Mouse (Mus musculus) embryonic facial prominence, embryonic 13.5 days (tissue): ENCODE measurements around the gene Gorasp1. TPM values are rescaled to one million over a fixed set of nuclear protein-coding genes. Genes with fewer than 3 reads are reported as not detected.

Experiments
- ATAC-seq: fragments of 200-750 bp; cut with Nextera tagmentation; 2 replicates; pipeline ENCODE4 v1.8.0; 2017; ENCODE audit warnings: low read depth; ENCODE audit not compliant: insufficient number of reproducible peaks, insufficient read depth, low FRiP score, low TSS enrichment
- H3K27ac ChIP-seq: fragments of 300-500 bp; sonication (generic); 2 replicates; pipeline ENCODE4 v1.5.1; 2015; ENCODE audit warnings: moderate library complexity, mild to moderate bottlenecking, inconsistent platforms
- H3K27me3 ChIP-seq: fragments of 300-500 bp; sonication (generic); 2 replicates; pipeline ENCODE4 v1.6.1; 2015; ENCODE audit warnings: mild to moderate bottlenecking, inconsistent platforms
- H3K36me3 ChIP-seq: fragments of 300-500 bp; sonication (generic); 2 replicates; pipeline ENCODE4 v1.6.1; 2015; ENCODE audit warnings: mild to moderate bottlenecking, inconsistent platforms
- H3K4me1 ChIP-seq: fragments of 300-500 bp; sonication (generic); 2 replicates; pipeline ENCODE4 v1.6.1; 2015; ENCODE audit warnings: inconsistent platforms
- H3K4me2 ChIP-seq: fragments of 300-500 bp; sonication (generic); 2 replicates; pipeline ENCODE4 v1.6.1; 2015; ENCODE audit warnings: moderate library complexity, mild to moderate bottlenecking, inconsistent platforms
- H3K4me3 ChIP-seq: fragments of 300-500 bp; sonication (generic); 2 replicates; pipeline ENCODE4 v1.5.1; 2015; ENCODE audit warnings: mild to moderate bottlenecking, inconsistent platforms
- H3K9ac ChIP-seq: fragments of 300-500 bp; sonication (generic); 2 replicates; pipeline ENCODE4 v1.6.1; 2015; ENCODE audit warnings: mild to moderate bottlenecking, inconsistent platforms
- H3K9me3 ChIP-seq: fragments of 300-500 bp; sonication (generic); 2 replicates; pipeline ENCODE4 v1.6.1; 2016; ENCODE audit warnings: inconsistent platforms
- WGBS: fragments of 180-500 bp; shearing (Covaris S2); methylation state at CpG from one replicate; pipeline ENCODE4 v1.1.7; 2015; ENCODE audit warnings: mixed read lengths; 5-methylcytosine and 5-hydroxymethylcytosine counted together
- polyA plus RNA-seq: library from polyadenylated mRNA; unstranded; fragments of >200 nt; fragmentation: Nextera tagmentation; extraction: Ambion mirVana; gene quantifications from 2 replicates; pipeline ENCODE4 v1.2.1, GENCODE M21; 2015

The Gorasp1 gene
- polyA plus RNA-seq, 1 experiment from 2014 or later, result 28.0 TPM

DNA sequence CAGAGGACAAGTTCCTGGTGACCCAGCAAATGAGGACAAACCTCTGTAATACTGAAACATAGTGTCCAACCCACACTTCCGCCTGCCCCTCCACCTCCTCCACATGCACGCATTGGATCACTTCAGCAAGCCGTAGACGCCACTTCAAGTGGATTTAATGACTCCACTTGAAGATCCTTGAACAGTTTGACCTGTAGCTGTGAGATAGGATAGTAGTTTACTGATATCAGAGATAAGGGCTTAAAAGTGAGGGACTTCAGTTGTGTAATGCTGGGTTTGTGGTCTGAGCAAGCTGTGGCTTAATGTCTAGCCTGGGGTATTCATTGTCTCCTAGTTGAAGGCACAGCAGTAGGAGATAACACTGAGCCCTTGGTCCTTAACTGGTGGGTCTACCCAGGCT lies 13.9 kb downstream of the Gorasp1 start:
- Histone ChIP-seq H3K9ac (no peak overlapping the region), H3K4me3 (no peak overlapping the region), H3K27me3 (no peaks in the 10 kb centered on the region), H3K27ac (no peak overlapping the region), H3K4me1 (no peaks in the 10 kb centered on the region), H3K4me2 (no peak overlapping the region), H3K36me3 (peaks cover 94% of the 10 kb centered on the region), H3K9me3 (no peaks in the 10 kb centered on the region)
- WGBS, result 92% methylated on average over 4 of the region's 4 CpGs
- ATAC-seq, result no peak

DNA sequence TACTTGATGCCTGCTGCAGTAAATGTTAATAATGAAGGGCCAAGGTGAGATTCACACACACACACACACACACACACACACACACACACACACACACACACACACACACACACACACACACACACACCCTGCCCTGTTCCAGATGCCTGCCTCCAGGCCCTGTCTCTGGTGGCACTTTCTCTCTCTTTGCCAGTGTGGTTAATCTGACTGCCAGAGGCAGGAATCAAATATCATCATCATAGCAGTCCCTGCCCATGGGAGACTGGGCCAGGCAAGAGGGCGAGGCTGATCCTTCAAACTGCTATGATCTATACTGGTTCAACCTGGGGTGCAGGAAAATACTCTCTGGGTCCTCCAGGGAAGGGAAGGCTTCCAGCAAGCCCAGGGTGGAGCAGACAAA lies 17.5 kb downstream of the Gorasp1 start:
- Histone ChIP-seq H3K36me3 (peaks cover 88% of the 10 kb centered on the region), H3K27ac (no peak overlapping the region), H3K4me1 (no peaks in the 10 kb centered on the region), H3K4me2 (no peak overlapping the region), H3K9me3 (no peaks in the 10 kb centered on the region), H3K4me3 (no peak overlapping the region), H3K9ac (no peak overlapping the region), H3K27me3 (no peaks in the 10 kb centered on the region)
- 70% methylated on average over 1 of the region's 1 CpGs for WGBS
- no peak for ATAC-seq

DNA sequence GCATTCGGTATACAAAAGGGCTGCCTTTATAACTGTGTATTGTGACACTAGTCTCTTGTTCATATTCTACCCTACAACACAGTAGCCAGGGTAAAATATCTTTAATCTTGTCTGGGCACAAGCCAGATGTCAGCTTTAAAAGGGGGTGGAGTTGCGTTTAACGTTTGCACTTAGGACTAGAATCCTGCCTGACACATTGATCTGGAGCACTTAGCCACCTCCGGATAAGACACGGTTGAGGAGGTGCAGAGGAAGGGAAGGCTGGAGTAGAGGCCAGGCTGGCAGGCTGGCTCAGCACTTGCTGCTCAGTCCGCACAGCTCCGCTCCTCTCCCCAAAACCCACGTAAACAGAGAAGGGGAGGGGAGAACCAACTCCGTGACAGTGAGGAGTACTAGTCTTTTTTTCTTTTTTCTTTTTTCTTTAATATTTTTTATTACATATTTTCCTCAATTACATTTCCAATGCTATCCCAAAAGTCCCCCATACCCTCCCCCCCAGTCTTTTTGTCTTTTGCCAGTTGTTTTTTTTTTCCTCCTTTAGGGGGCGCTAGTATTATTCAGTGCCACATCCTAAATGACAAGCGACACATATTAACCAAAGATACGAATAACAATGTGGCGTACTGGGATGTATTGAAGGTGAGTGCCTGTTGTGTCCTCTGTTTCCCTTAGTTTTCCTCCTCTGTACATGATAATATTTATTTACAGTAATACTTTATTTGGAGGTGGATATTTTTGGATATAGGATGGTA lies 24.1 kb downstream of the Gorasp1 start:
- Histone ChIP-seq H3K36me3 (peaks cover 89% of the 10 kb centered on the region), H3K9me3 (no peaks in the 10 kb centered on the region), H3K9ac (no peak overlapping the region), H3K27me3 (no peaks in the 10 kb centered on the region), H3K4me2 (no peak overlapping the region), H3K27ac (no peak overlapping the region), H3K4me1 (no peaks in the 10 kb centered on the region), H3K4me3 (no peak overlapping the region)
- ATAC-seq, result no peak
- WGBS, result 79% methylated on average over 13 of the region's 13 CpGs

DNA sequence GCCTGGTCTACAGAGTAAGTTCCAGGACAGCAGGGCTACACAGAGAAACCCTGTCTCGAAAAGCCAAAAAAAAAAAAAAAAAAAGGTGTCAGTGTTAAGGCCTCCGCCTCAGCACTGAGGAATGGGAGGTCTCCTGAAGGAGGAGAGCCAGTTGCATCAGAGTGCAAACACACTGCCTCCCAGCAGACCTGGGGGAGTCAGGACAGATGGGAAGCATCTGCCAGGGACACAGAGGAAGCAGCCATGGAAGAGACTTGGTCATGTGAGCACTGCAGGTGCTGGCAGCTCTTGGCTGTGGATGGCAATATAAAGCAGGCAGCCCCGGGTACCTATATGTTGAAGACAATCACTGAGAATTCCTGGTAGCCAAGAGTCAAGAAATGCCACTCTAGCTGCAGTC lies 27.4 kb downstream of the Gorasp1 start:
- 89% methylated on average over 3 of the region's 3 CpGs for WGBS
- no peak for ATAC-seq
- H3K4me1 ChIP-seq, result no peaks in the 10 kb centered on the region
- H3K4me3 ChIP-seq, result no peak overlapping the region
- H3K9ac ChIP-seq, result no peak overlapping the region
- H3K27ac ChIP-seq, result no peak overlapping the region
- no peaks in the 10 kb centered on the region for H3K27me3 ChIP-seq
- H3K4me2 ChIP-seq, result no peak overlapping the region
- peaks cover 91% of the 10 kb centered on the region for H3K36me3 ChIP-seq
- no peaks in the 10 kb centered on the region for H3K9me3 ChIP-seq

DNA sequence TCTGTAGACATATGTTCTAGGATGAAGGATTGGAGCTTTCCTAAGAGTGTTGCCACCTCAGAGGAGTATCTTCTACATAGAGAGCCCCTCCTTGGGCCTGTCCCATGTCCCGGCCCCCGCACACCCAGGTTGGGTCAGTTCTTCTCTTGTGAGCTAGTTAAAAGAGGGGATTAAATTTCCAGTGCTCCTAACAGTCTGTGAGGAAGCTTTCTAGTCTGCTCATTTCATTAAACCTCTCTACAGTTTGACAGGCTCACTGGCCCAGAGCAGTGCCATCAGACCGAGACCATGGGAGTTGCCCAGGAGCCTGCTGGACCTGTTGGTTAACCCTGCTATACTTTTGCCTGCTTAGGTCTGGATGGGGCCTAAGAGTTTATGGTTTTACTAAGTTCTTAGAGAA lies 28.7 kb downstream of the Gorasp1 start:
- no peak overlapping the region for H3K27ac ChIP-seq
- no peaks in the 10 kb centered on the region for H3K27me3 ChIP-seq
- H3K36me3 ChIP-seq, result peaks cover 93% of the 10 kb centered on the region
- no peak overlapping the region for H3K9ac ChIP-seq
- ATAC-seq, result no peak
- no peak overlapping the region for H3K4me2 ChIP-seq
- 99% methylated on average over 3 of the region's 3 CpGs for WGBS
- no peak overlapping the region for H3K4me3 ChIP-seq
- H3K4me1 ChIP-seq, result no peaks in the 10 kb centered on the region
- H3K9me3 ChIP-seq, result no peaks in the 10 kb centered on the region

DNA sequence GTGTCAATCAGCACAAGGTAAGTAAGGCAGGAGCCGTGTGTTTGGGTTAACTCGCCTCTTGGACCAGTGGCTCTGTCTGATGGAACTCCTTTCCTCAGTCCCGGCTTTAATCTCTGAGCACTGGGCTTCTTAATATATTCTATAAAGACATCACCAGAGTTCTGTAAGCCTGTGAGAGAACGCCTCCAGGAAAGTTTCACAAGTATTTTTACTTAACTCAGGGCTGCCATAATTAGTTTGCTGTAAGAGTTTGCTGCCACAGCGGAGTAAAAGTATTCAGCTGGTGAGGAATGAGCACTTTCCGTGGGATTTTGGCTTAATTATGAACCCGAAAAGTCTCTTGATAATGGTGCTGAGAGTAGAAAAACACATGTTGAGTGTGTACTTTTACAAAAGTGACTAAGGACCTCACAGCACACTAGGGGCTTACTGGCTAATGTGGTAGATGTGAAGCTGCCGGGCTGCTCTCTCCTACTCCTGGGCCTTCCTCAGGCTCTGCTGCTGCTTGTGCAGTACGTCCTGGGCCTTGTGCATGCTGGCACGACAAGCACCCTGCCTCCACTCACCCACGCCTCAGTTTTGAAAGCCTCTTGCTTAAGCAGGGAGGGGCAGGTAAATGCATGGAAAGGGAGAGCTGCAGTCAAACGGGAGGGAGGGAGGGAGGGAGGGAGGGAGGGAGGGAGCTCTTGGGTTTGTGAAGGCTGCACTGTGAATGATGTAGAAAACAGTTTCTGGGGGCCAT lies 34.8 kb downstream of the Gorasp1 start:
- H3K4me2 ChIP-seq, result no peak overlapping the region
- ATAC-seq, result no peak
- no peak overlapping the region for H3K27ac ChIP-seq
- no peaks in the 10 kb centered on the region for H3K27me3 ChIP-seq
- no peak overlapping the region for H3K4me3 ChIP-seq
- no peaks in the 10 kb centered on the region for H3K4me1 ChIP-seq
- 82% methylated on average over 12 of the region's 12 CpGs for WGBS
- peaks cover 56% of the 10 kb centered on the region for H3K36me3 ChIP-seq
- H3K9ac ChIP-seq, result no peak overlapping the region
- no peaks in the 10 kb centered on the region for H3K9me3 ChIP-seq

DNA sequence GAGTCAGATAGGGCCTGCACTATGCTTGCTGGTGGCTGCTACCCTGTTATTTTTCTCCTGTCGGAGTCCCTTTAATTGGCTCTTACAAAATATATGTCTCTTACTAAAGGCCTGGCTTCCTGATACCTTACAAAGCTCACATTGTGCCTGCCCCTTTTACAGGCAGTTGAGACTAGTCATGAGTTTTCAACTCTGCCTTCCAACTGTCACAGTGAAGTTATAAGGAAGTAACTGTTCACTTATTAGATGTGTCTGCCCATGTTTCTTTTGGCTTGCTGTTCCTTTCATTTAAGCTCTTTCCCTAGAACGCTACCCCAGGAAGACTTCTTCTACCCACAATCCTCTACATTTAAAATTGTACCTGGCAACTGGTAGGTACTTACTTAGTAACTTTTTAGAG lies 37.9 kb downstream of the Gorasp1 start:
- H3K4me1 ChIP-seq, result peaks cover 11% of the 10 kb centered on the region
- no peak overlapping the region for H3K4me2 ChIP-seq
- H3K36me3 ChIP-seq, result peaks cover 27% of the 10 kb centered on the region
- no peak overlapping the region for H3K4me3 ChIP-seq
- no peaks in the 10 kb centered on the region for H3K27me3 ChIP-seq
- H3K9ac ChIP-seq, result no peak overlapping the region
- ATAC-seq, result no peak
- 89% methylated on average over 2 of the region's 2 CpGs for WGBS
- H3K27ac ChIP-seq, result no peak overlapping the region
- H3K9me3 ChIP-seq, result no peaks in the 10 kb centered on the region

DNA sequence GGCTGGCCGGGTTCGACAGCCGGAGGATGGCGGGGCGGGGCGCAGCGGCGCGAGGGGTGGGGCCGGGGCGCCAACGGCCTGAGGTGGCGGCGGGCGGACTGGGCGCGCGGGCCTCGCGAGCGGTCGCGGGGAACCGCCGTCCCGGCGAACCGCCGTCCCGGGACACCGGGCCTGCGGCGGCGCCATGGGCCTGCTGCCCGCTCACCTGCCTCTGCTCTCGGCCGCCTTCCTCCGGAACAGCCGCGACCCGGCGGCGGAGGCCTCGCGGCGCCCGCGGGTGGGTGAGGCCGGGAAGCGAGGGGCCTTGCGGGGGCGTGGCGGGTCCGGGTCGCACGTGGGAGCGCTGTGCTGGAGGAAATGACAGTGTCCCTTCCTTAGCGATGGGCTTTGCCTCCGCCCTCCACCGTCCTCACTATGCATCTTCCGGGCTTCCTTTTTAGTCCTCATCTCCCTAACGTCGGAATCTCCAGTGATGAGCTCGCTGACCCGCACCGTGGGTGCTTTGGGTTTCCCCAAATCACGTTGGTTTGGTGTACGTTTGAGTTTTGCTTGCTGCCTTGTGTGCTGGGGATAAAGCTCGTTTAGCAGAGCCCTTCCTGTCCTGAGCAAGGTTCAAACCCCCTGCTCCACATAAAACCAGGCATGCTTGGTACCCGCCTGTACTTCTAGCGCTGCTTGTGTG lies 42.2 kb downstream of the Gorasp1 start:
- peak overlapping the region; percentile 95 for H3K4me3 ChIP-seq
- H3K4me1 ChIP-seq, result peaks cover 15% of the 10 kb centered on the region
- H3K27ac ChIP-seq, result peak overlapping the region; percentile 86
- no peaks in the 10 kb centered on the region for H3K27me3 ChIP-seq
- under 1% methylated on average over 71 of the region's 71 CpGs for WGBS
- peak overlapping the region; percentile 93 for H3K4me2 ChIP-seq
- H3K9me3 ChIP-seq, result no peaks in the 10 kb centered on the region
- ATAC-seq, result peak; percentile 70
- H3K36me3 ChIP-seq, result no peaks in the 10 kb centered on the region
- peak overlapping the region; percentile 92 for H3K9ac ChIP-seq

DNA sequence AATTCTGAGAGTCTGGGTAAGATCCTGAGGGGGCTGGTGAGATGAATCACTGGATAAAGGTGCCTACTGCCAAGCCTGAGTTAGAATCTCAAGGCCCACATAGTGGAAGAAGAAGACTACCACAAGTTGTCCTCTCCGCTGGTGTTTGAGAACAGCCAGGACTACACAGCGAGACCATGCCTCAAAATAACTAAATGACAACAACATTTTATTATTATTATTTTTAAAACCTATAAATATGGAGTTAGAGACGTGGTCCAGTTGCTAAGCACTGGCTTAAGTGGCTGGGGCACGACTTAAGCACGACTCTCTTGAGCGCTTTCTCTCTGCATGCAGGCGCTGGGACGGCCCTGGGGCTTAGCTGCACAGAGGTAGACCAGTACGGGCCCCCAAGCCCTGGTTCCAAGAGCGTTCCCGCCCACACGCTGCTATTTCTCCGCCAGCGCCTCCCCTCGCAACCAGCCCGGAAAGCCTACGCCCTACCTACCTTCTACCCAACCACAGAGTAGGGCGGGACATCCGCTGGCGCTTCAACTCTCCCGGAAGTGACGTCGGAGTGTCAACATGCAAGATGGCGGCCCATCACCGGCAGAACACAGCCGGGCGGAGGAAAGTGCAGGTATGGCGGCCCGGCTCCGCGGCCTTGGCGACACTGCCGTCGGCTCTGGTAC lies 42.9 kb downstream of the Gorasp1 start, which contains the start of gene Wdr48:
TSS of gene Wdr48 (plus strand) at position 540 of the 671 bp plus-strand sequence.
- no peaks in the 10 kb centered on the region for H3K36me3 ChIP-seq
- H3K27me3 ChIP-seq, result no peaks in the 10 kb centered on the region

DNA sequence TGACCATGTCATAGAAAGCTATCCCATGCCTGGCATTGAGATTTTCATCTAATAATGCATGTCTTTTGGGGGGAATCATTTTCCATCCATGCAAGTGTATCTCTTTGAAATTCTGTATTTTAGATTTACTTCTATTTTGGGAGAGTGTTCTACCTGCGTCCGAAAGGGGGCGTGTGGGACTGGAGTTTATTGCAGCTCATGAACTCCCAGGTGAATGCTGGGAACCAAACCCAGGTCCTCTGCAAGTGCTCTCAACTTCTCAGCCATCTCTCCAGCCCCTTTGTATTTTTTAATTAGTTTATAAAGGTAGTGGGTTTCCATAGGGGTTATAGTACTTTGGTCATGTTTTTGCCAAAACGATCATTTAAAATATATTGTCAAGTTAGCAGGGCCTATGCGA lies 43.5 kb downstream of the Gorasp1 start:
- ATAC-seq, result no peak
- Histone ChIP-seq H3K36me3 (no peaks in the 10 kb centered on the region), H3K9ac (no peak overlapping the region; the same call in 1 of the 2 replicates), H3K4me2 (peak overlapping the region; percentile 93), H3K9me3 (no peaks in the 10 kb centered on the region), H3K4me1 (peaks cover 20% of the 10 kb centered on the region), H3K27me3 (no peaks in the 10 kb centered on the region), H3K4me3 (peak overlapping the region; percentile 95; the same call in 1 of the 2 replicates), H3K27ac (no peak overlapping the region)
- WGBS, result 81% methylated on average over 5 of the region's 5 CpGs

More for the DNA sequence above, 42.9 kb downstream of the Gorasp1 start, which contains the start of gene Wdr48:
- no peaks in the 10 kb centered on the region for H3K9me3 ChIP-seq
- H3K9ac ChIP-seq, result peak within 1 kb of the TSS; percentile 92
- H3K27ac ChIP-seq, result peak within 1 kb of the TSS; percentile 86
- peak; percentile 99 for ATAC-seq
- WGBS, result 4% methylated on average over 34 of the region's 34 CpGs
- H3K4me2 ChIP-seq, result peak within 1 kb of the TSS; percentile 93
- peak within 1 kb of the TSS; percentile 95 for H3K4me3 ChIP-seq
- peaks cover 15% of the 10 kb centered on the region for H3K4me1 ChIP-seq

DNA sequence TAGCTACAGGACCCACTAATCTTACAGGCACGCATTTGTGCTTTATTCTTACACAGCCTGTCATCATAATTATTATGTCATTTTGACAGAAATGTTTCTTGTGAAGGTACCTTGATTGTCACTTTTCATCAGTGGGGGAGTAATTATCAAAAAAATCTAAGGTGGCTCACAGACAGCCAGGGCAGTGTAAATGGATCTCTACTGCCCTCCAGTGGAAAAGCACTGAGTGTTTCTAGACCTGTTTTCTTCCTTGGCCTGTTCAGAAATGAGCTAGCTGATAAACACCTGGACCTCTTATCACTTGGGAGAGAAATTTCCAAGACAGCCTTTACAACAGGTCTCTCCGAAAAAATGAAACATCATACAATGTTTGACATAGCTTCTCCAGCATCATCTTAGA lies 46.7 kb downstream of the Gorasp1 start:
- Histone ChIP-seq H3K4me1 (peaks cover 13% of the 10 kb centered on the region), H3K36me3 (no peaks in the 10 kb centered on the region), H3K9ac (no peak overlapping the region), H3K27ac (no peak overlapping the region), H3K4me3 (no peak overlapping the region), H3K9me3 (no peaks in the 10 kb centered on the region), H3K4me2 (no peak overlapping the region), H3K27me3 (no peaks in the 10 kb centered on the region)
- 39% methylated on average over 2 of the region's 2 CpGs for WGBS
- no peak for ATAC-seq
